Comparison of ENCODE assay signal across 14 mouse cellular contexts in the genomic region with DNA sequence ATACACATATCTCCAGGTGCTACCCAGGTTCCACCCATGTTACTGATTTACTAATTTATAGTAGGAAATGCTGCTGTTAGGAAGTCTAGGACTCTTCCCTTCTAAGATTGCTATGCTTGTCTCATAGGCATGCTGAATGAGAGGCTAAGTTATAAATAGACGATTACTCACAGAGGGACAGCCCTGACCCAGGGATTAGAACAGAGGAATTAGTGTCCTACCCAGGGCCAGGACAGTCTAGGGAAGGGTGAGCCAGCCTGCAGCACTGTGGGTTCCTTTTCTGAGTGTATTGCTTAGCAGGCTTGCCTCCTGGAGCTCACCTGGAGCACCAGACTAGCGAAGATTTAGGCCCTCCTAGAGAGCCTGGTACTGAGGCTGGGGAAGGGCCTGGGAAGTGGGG. TPM values are rescaled to one million over a fixed set of nuclear protein-coding genes. Genes with fewer than 3 reads are reported as not detected.
DNase-seq lines count a peak whose midpoint lies in the region; ATAC-seq lines count a peak whose summit lies in the region.
"Had no signal": no experiment of that assay in that cellular context is flagged by ENCODE, and none has a peak within 500 bp of the region (broad histone marks: within the 10 kb centered on the region; RNA-seq: fewer than 3 reads in every experiment).

No protein-coding gene starts in this region.

- H3K9me3 ChIP-seq in intestine, embryonic 15.5 days, result no peaks in the 10 kb centered on the region
- H3K9me3 ChIP-seq: embryonic facial prominence, embryonic 13.5 days; forebrain, embryonic 15.5 days; liver, embryonic 13.5 days had no signal

- H3K4me2 ChIP-seq in intestine, embryonic 15.5 days (replicated peaks), result no peak overlapping the region
- H3K4me2 ChIP-seq: embryonic facial prominence, embryonic 13.5 days; forebrain, embryonic 15.5 days; liver, embryonic 13.5 days had no signal

- DNase-seq in cerebellum, postnatal 25 days, result peak; percentile 35 to 49
- no peak for DNase-seq in cerebellum, postnatal 10 days
- DNase-seq in Muller cell, postnatal 12 days (ENCODE audit: inconsistent ontology term), result peak; percentile 54
- peak; percentile 62 for DNase-seq in heart, adult 8-10 months (ENCODE audit: low spot score)
- DNase-seq in spleen, adult 18-20 months, result no peak
- DNase-seq in right cerebral cortex, postnatal 14 days, result no peak
- no peak for DNase-seq in embryo, embryonic 9.5 days (ENCODE audit: extremely low spot score)
- DNase-seq: adrenal gland, adult 8-10 months; liver, embryonic 13.5 days had no signal

- H3K9ac ChIP-seq in intestine, embryonic 15.5 days, result no peak overlapping the region
- H3K9ac ChIP-seq: embryonic facial prominence, embryonic 13.5 days; forebrain, embryonic 15.5 days; liver, embryonic 13.5 days had no signal

- no peak overlapping the region for H3K27ac ChIP-seq in intestine, embryonic 15.5 days
- H3K27ac ChIP-seq: embryonic facial prominence, embryonic 13.5 days; forebrain, embryonic 15.5 days; liver, embryonic 13.5 days had no signal

- ATAC-seq in intestine, embryonic 15.5 days, result peak; percentile 92
- ATAC-seq: forebrain, embryonic 15.5 days had no signal

- H3K36me3 ChIP-seq in intestine, embryonic 15.5 days, result peaks cover 6% of the 10 kb centered on the region; the same call in 1 of the 2 replicates

- H3K27me3 ChIP-seq in intestine, embryonic 15.5 days (replicated peaks), result no peaks in the 10 kb centered on the region
- H3K27me3 ChIP-seq: embryonic facial prominence, embryonic 13.5 days; forebrain, embryonic 15.5 days; liver, embryonic 13.5 days had no signal

- 69% methylated on average over 2 of the region's 2 CpGs for WGBS in intestine, embryonic 15.5 days

- no peak overlapping the region for H3K4me3 ChIP-seq in intestine, embryonic 15.5 days (replicated peaks)
- H3K4me3 ChIP-seq: embryonic facial prominence, embryonic 13.5 days; forebrain, embryonic 15.5 days; liver, embryonic 13.5 days had no signal

- H3K4me1 ChIP-seq in intestine, embryonic 15.5 days (replicated peaks), result 0 out of 2 replicates have a peak, but pooled peaks cover 3% of the 10 kb centered on the region
- H3K4me1 ChIP-seq: embryonic facial prominence, embryonic 13.5 days had no signal

RNA-seq across cellular contexts. Expression of a gene that starts 9.1 kb away (rescaled TPM):
- total RNA-seq in heart, adult 8-10 months (2022), result 10 to 100 TPM; 42.4 to 53.8 (median 48.3) TPM
- polyA plus RNA-seq in intestine, embryonic 15.5 days (2015; fragmentation: Nextera tagmentation; extraction: Ambion mirVana), result 10.6 TPM in 2 replicates

RNA-seq across cellular contexts. Expression of a gene that starts 34.3 kb away (rescaled TPM):
- total RNA-seq in heart, adult 8-10 months (2022), result not detected
- polyA plus RNA-seq in intestine, embryonic 15.5 days (2015; fragmentation: Nextera tagmentation; extraction: Ambion mirVana), result 0.06 and 0.34 TPM in 2 replicates
- polyA plus RNA-seq: gonadal fat pad, adult 2 months; large intestine, adult 2 months; liver, embryonic 13.5 days had no signal

Comparison
In these comparisons a context has a peak if more than half of its experiments do, and no peak if none do; other contexts are left out.
1. DNase-seq: peak in cerebellum, postnatal 25 days (2 of 2), Muller cell, postnatal 12 days (single experiment) and heart, adult 8-10 months (single experiment); none in cerebellum, postnatal 10 days (0 of 2), spleen, adult 18-20 months (0 of 2), right cerebral cortex, postnatal 14 days (single experiment) and embryo, embryonic 9.5 days (single experiment).